28 mouse cellular contexts compared by ENCODE assay signal in genomic region chr1:75797793-75798192, GRCm38 (mm10).
DNase-seq lines count a peak whose midpoint lies in the region; ATAC-seq lines count a peak whose summit lies in the region.
"Had no signal": no experiment of that assay in that cellular context is flagged by ENCODE, and none has a peak within 500 bp of the region (broad histone marks: within the 10 kb centered on the region; RNA-seq: fewer than 3 reads in every experiment).

No protein-coding gene starts in this region.

- H3K27me3 ChIP-seq in hindbrain, embryonic 11.5 days (ENCODE audit: control insufficient read depth, insufficient read depth, low read length), result no peaks in the 10 kb centered on the region
- H3K27me3 ChIP-seq in hindbrain, embryonic 14.5 days (ENCODE audit: control insufficient read depth, insufficient read depth, low read length), result no peaks in the 10 kb centered on the region
- no peaks in the 10 kb centered on the region for H3K27me3 ChIP-seq in forebrain, embryonic 15.5 days
- H3K27me3 ChIP-seq: hindbrain, embryonic 15.5 days; limb, embryonic 13.5 days; liver, embryonic 12.5 days; megakaryocyte, embryonic 14.5 days; neural tube, embryonic 12.5 days; Patski had no signal

- H3K36me3 ChIP-seq in hindbrain, embryonic 11.5 days (ENCODE audit: control insufficient read depth, insufficient read depth, low read length), result no peaks in the 10 kb centered on the region
- no peaks in the 10 kb centered on the region for H3K36me3 ChIP-seq in hindbrain, embryonic 14.5 days (replicated peaks; ENCODE audit: control insufficient read depth, insufficient read depth)
- H3K36me3 ChIP-seq in forebrain, embryonic 15.5 days, result no peaks in the 10 kb centered on the region
- H3K36me3 ChIP-seq: G1E; heart, embryonic 12.5 days; hindbrain, embryonic 15.5 days; limb, embryonic 13.5 days; liver, embryonic 12.5 days; neural tube, embryonic 12.5 days had no signal

- H3K9ac ChIP-seq in hindbrain, embryonic 11.5 days (ENCODE audit: low read depth, low read length), result no peak overlapping the region
- H3K9ac ChIP-seq in hindbrain, embryonic 14.5 days, result no peak overlapping the region
- no peak overlapping the region for H3K9ac ChIP-seq in forebrain, embryonic 15.5 days (replicated peaks)
- H3K9ac ChIP-seq: heart, embryonic 12.5 days; hindbrain, embryonic 15.5 days; limb, embryonic 13.5 days; liver, embryonic 12.5 days; neural tube, embryonic 12.5 days had no signal

- no peak overlapping the region for H3K4me2 ChIP-seq in hindbrain, embryonic 11.5 days (replicated peaks; ENCODE audit: low read depth, low read length)
- H3K4me2 ChIP-seq in hindbrain, embryonic 14.5 days (replicated peaks), result no peak overlapping the region
- H3K4me2 ChIP-seq in forebrain, embryonic 15.5 days (replicated peaks), result no peak overlapping the region
- H3K4me2 ChIP-seq: heart, embryonic 12.5 days; hindbrain, embryonic 15.5 days; limb, embryonic 13.5 days; liver, embryonic 12.5 days; neural tube, embryonic 12.5 days had no signal

- peaks cover 3% of the 10 kb centered on the region; the same call in 1 of the 2 replicates for H3K4me1 ChIP-seq in hindbrain, embryonic 11.5 days (replicated peaks; ENCODE audit: control insufficient read depth, insufficient read depth, low read length)
- no peaks in the 10 kb centered on the region; the same call in 1 of the 2 replicates for H3K4me1 ChIP-seq in hindbrain, embryonic 14.5 days (replicated peaks; ENCODE audit: control insufficient read depth, insufficient read depth, low read length)
- H3K4me1 ChIP-seq in forebrain, embryonic 15.5 days, result peaks cover 18% of the 10 kb centered on the region
- H3K4me1 ChIP-seq: hindbrain, embryonic 15.5 days; liver, embryonic 12.5 days; megakaryocyte, embryonic 14.5 days had no signal

- ATAC-seq in hindbrain, embryonic 11.5 days (ENCODE audit: low FRiP score), result peak; percentile 27; the same call in 1 of the 2 replicates
- no peak for ATAC-seq in hindbrain, embryonic 14.5 days (ENCODE audit: low FRiP score)
- ATAC-seq in forebrain, embryonic 15.5 days (replicated peaks), result peak; percentile 58
- ATAC-seq: activated CD4-positive, CD25-positive, alpha-beta regulatory T cell, adult 4 months; intestine, embryonic 16.5 days; liver, embryonic 12.5 days; Patski had no signal

- H3K9me3 ChIP-seq in hindbrain, embryonic 11.5 days (ENCODE audit: control insufficient read depth, low read length), result peaks cover 2% of the 10 kb centered on the region; the same call in 1 of the 2 replicates
- H3K9me3 ChIP-seq in hindbrain, embryonic 14.5 days (ENCODE audit: control insufficient read depth, low read length), result peaks cover 9% of the 10 kb centered on the region; the same call in 1 of the 2 replicates
- H3K9me3 ChIP-seq in forebrain, embryonic 15.5 days, result peaks cover 4% of the 10 kb centered on the region; the same call in 1 of the 2 replicates
- H3K9me3 ChIP-seq: hindbrain, embryonic 15.5 days; liver, embryonic 12.5 days had no signal

- no peak for DNase-seq in hindbrain, embryonic 11.5 days (ENCODE audit: low spot score)
- DNase-seq in hindbrain, embryonic 14.5 days (ENCODE audit: low spot score), result no peak
- peak; percentile 18 for DNase-seq in ES-CJ7 (ENCODE audit: low read depth, low spot score)
- DNase-seq in brain, adult 2 months (ENCODE audit: low read depth, low spot score), result peak; percentile 5
- no peak for DNase-seq in spleen, postnatal 10 days (ENCODE audit: low spot score in 2 of 2)
- no peak for DNase-seq in heart, adult 18-20 months
- DNase-seq: adrenal gland, adult 8-10 months; cerebellum, adult 2 months; cerebellum, postnatal 25 days; embryo, embryonic 11 days; heart, postnatal 10 days; kidney, adult 9 months; kidney, postnatal 25 days; lung, adult 18-20 months; lung, postnatal 10 days; thymus, postnatal 14 days had no signal

- no peak overlapping the region for H3K27ac ChIP-seq in hindbrain, embryonic 11.5 days (ENCODE audit: low read depth, low read length)
- H3K27ac ChIP-seq in hindbrain, embryonic 14.5 days, result no peak overlapping the region
- H3K27ac ChIP-seq in forebrain, embryonic 15.5 days (replicated peaks), result peak overlapping the region; percentile 35; the same call in 1 of the 2 replicates
- H3K27ac ChIP-seq: hindbrain, embryonic 15.5 days; layer of hippocampus, adult 2 months; limb, embryonic 13.5 days; liver, embryonic 12.5 days; neural tube, embryonic 12.5 days had no signal

- WGBS in hindbrain, embryonic 11.5 days, result 48% methylated on average over 6 of the region's 6 CpGs
- 30% methylated on average over 6 of the region's 6 CpGs for WGBS in hindbrain, embryonic 14.5 days
- 13% methylated on average over 6 of the region's 6 CpGs for WGBS in forebrain, embryonic 15.5 days

- H3K4me3 ChIP-seq in hindbrain, embryonic 11.5 days (ENCODE audit: low read depth, low read length), result no peak overlapping the region
- no peak overlapping the region for H3K4me3 ChIP-seq in hindbrain, embryonic 14.5 days (replicated peaks; ENCODE audit: low read length)
- no peak overlapping the region for H3K4me3 ChIP-seq in forebrain, embryonic 15.5 days
- H3K4me3 ChIP-seq: heart, embryonic 12.5 days; hindbrain, embryonic 15.5 days; layer of hippocampus, adult 2 months; limb, embryonic 13.5 days; liver, embryonic 12.5 days; megakaryocyte, embryonic 14.5 days; neural tube, embryonic 12.5 days had no signal

Comparison
In these comparisons a context has a peak if more than half of its experiments do, and no peak if none do; other contexts are left out.
1. DNase-seq: peak in ES-CJ7 (single experiment) and brain, adult 2 months (single experiment); none in hindbrain, embryonic 11.5 days (single experiment), hindbrain, embryonic 14.5 days (single experiment), spleen, postnatal 10 days (0 of 2) and heart, adult 18-20 months (0 of 2).